Mouse (Mus musculus) gastrocnemius, postnatal 10 days (tissue): ENCODE measurements at regions not wholly inside any gene's neighbourhood (a gene's known extent, or its start where the extent isn't known, plus 50 kb on each side); places are given as distances from the start of the nearest gene placed in this dataset.
"Not testable (repeated sequence)": the region's sequence is repeated elsewhere in the genome, so short reads cannot be mapped to it uniquely, and the experiment has no call there.

Source experiments
- DNase-seq: peaks from one replicate; pipeline ENCODE4 v3.0.0; 2021; ENCODE audit warnings: mixed read lengths

DNA sequence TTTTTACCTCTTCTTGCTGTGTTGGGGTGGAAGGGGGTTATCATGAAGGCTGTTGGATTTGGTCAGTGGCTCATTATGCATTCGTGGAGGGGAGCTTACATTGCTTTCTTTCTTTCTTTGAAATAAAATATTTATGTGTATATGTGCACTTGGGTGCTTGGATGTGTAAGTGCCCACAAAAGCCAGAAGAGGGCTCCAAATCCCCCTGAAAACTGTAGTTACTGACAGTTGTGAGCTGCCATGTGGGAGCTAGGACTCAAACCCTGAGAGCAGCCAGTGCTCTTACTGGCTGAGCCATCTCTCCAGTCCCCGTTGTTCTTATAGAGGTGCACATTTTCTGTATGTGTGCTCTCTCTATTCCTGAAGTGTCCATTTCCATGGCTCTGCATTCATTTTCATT, 415.6 kb upstream of the Zfp507 start:
- DNase-seq, result no peak

GRCm38 (mm10) chr7:36210034-36210433, 407.2 kb upstream of the Zfp507 start:
- no peak for DNase-seq

- DNase-seq, result no peak
These were observed 404.9 kb upstream of the Zfp507 start for GRCm38 (mm10) chr7:36207525-36208260.

DNA sequence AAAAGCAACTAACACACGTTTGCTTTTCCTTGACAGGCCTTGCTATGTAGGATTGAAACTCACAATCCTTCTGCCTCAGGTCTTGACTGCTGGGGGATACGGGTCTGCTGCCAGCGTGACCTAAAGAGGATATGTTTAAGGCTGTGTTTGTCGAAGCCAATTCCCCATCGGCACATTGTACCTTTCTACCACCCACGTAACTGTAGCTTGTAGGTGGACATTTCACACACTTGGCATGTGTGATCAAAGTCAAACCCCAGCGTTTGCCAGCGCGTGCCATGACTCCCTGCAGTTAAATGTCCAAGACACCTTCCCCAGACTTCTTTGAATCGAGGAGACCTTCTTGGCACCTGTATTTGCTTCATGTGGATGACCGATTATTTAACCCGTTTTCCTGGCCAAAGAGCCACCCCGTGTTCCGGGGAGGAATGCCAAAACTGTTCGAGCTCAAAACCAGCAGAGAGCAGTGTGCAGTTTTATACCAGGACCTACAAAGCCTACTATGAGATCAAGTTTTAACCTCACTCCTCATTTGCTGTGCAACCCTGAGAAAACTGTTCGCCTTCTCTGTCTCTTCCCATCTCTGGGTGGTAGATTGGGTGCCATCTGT, 395.4 kb upstream of the Zfp507 start:
- no peak for DNase-seq

GRCm38 (mm10) chr7:36196154-36196720, 393.4 kb upstream of the Zfp507 start:
- no peak for DNase-seq

DNA sequence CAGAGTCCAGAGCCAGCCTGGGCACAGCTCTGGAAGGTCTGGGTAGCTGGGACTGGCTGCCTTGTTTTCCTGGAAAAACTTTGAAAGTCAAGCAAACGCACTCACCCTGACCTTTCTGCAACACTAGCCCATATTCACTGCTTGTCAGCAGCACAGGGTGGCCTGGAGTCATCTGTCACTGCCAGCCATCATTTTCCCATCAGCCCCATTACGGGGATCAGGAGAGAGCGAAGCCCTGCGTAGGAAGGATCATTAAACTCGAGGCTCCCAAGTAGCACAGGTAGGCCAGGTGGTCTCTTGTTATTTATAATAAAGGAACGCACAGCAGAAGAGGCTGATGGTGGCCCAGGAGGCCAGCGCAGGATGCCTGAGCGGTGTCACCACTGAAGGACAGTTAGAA, 389.8 kb upstream of the Zfp507 start:
- DNase-seq, result no peak

DNA sequence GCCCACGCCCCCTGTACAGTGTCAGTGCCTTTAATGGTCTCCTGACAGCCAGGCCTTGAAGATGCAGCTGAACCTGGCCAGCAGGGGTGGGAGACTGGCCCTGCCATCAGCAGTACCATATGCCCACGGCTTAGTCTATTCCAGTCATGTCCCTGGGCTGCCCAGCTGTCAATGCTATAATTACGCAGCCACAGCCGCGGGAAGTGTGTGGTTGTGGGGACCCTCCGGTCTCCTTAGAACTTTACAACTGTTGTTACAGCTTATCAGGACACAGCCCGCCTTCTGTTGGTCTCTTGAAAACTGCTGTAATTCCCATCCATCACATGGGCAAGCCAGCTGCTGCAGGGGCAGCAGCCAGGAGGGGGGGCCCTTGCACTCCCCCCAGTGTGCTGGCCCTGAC, 375.1 kb upstream of the Zfp507 start:
- no peak for DNase-seq

DNA sequence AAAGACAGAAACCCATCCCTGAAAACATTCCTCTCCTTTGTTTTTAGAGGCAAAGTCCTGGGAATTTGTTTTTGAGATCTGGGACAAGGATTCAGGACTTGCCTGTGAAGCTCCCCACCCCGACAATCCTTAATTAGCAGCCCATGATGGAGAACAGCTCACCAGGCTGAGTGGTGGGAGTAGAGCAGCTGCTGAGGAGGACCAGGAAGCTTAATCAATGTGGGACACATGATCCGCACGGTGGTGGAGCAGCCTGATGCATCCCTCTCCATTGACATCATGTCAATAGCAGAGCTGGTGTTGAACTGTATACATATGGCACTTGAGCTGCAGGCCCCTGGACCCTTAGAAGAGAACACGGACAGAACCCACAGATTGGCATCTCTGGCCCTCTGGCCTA, 372.5 kb upstream of the Zfp507 start:
- DNase-seq, result no peak

GRCm38 (mm10) chr7:36172511-36172910, 369.7 kb upstream of the Zfp507 start:
- DNase-seq, result not testable (repeated sequence)

DNA sequence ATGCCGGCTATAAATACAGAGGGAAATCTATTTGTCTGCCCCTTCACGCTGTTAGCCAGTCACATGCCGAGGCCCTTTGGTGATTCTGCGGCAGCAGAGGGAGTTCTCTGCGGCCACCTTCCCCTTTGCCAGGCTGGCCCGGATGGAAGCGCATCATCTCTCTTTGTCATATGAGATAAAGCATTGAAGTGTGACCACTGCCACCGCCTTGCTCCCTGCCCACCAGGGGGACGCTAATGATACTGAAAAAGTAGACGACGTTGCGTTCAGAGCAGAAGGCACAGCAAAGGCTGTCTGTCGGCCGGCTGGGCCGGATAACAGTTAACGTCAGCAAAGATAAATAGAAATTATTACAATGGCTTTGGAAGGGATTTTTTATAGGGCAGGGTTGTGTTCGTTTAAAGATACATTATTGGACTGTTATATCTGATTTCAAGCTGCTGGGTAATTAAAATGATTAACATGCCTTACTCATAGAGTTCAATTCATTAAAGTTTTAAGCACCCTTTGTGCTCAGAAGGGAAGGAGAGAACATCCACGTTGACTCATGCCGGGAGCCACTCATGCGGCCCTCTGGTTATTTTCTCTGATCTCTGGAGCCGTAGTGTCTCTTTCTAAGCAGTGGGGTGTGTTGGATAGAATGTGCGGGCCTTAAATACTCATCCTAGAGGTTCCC, 354.6 kb upstream of the Zfp507 start:
- DNase-seq, result no peak

DNA sequence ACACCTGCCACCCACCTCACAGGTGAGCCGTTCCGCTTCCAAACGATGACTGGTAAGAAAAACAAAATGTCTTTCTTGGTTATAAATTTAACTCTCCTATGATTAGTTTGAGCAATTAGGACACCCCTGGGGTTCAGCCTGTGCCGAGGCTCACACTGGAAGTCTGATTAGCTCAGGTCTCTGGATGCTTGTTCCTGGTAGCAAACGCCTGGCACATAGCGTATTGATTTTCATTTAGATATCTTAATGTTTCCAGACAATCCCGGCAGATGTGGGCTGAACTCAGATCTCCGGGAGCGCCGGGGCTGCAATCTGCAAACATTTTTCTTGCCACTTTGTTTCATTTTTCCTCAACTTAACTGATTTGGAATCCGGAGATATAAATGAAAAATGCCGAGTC, 353.8 kb upstream of the Zfp507 start:
- no peak for DNase-seq

- DNase-seq, result no peak
These were observed 352.8 kb upstream of the Zfp507 start for GRCm38 (mm10) chr7:36155576-36155975.

- no peak for DNase-seq
These were observed 352.4 kb upstream of the Zfp507 start for GRCm38 (mm10) chr7:36155159-36155558.

GRCm38 (mm10) chr7:36150871-36151560, 348.2 kb upstream of the Zfp507 start:
- DNase-seq, result no peak

DNA sequence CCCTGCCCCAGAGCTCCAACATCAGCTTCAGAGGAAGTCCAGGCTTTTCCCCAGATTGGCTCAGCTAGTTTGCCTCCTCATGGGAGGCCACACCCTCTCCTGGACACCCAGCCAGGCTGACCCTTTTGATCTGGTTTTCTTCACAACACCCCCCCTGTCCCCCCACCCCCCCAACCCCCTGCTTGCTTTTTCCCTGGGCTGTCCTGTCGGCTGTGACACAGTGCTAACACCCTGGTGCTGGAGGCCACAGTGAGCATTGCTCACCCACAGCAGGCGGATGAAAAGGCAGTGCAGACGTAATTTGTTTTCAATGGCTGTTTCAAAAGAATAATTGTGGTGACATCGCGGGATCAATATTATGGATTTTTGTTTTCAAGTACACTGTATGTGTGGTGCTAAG, 333.8 kb upstream of the Zfp507 start:
- DNase-seq, result no peak

GRCm38 (mm10) chr7:36134557-36134956, 331.8 kb upstream of the Zfp507 start:
- no peak for DNase-seq

- no peak for DNase-seq
These were observed 330.9 kb upstream of the Zfp507 start for GRCm38 (mm10) chr7:36133658-36134143.

GRCm38 (mm10) chr7:36133026-36133425, 330.2 kb upstream of the Zfp507 start:
- DNase-seq, result no peak

DNA sequence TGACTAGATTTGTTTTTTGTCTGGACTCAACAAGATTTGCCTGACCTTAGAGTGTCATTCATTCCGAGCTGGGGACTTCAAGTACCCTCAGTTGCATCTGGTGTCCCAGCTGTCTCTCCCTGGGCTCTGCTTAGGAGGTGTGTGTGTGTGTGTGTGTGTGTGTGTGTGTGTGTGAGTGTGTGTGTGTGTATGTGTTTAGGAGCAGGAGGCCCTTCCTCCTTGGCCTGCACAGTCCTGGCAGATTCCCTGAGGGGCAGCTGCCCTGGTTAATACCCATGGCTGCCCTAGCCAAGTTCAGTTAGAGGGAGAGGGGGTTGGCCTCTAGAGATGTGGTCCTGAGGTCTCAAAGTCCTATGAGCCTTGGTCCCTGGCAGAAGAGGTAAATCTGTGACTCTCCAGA, 329.8 kb upstream of the Zfp507 start:
- DNase-seq, result no peak

DNA sequence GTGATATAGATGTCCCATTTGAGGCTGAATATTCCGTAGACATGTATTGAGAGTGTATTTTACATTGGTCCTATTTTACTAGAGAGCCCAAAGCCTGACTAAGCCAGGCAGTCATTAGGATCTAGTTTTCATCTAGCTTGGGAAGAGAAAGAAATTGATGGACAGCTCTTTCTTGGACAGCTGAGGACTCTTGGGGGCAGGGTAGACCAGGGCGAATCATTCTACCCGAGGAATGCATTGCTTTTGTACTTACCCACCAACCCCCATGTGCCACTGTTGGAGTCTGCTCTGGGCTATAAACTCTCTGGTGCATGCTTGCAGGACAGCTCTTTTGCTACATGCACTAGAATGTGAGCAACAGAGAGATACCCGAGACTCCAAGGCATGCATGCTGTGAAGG, 294.3 kb upstream of the Zfp507 start:
- DNase-seq, result no peak

DNA sequence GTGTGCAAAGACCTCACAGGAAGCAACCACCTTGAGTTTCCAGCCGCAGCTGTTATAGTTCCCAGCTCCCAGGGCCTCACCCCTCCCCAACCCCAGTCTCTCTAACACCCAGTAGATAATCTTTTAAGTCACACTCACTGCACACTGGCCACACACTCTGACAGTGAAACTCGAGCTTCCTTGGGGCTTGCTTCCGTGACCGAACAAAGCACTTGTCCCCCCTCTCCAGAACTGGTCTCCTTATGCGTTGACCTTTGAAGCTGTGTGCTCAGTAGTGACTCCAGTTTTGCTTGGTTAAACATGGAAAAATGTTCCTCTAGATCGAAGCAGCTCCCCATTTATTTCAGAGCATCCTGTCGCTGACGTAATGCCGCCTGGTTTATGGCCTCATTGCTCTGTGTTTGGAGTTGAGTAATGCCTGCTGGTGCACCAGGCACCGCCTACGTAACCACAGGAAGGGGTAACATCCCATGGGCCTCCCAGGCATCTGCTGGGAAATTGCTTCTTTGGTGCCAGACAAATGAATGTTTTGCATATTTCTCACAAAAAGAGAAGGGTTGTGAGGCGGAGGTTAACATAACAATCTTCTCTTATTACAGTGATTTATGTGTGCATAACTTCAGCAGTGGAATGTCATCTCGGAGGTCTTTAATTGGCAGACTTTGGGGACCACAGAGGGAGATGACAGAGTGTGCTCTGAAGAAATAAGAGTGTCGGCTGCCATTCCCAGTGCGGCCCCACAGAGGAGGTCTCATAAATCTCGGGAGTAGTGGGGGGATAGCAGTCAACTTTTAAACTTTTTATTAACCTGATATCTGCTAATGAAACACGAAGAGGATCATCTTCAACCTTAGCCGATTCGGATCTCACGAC, 292.7 kb upstream of the Zfp507 start:
- no peak for DNase-seq

DNA sequence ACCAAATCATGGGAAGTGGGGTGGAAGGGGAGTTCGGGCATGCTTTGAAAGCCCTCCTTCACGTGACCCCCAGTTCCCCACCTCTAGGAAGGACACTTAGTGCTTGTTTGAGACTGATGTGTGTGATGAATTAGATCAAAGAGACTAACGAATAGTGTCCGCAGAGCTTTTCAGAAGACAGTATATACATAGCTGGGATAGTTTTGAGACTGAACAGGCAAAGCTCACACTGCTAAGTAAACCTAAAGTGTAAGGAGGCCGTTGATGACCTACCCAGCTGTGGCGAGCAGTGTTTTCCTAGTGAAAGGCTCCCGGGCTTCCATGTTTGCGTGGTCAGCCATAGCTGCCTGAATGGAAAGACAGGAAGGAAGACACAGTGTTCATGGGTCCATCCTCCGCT, 288.3 kb upstream of the Zfp507 start:
- DNase-seq, result no peak
